Mouse (Mus musculus): ENCODE measurements around the gene Keap1.

DNA sequence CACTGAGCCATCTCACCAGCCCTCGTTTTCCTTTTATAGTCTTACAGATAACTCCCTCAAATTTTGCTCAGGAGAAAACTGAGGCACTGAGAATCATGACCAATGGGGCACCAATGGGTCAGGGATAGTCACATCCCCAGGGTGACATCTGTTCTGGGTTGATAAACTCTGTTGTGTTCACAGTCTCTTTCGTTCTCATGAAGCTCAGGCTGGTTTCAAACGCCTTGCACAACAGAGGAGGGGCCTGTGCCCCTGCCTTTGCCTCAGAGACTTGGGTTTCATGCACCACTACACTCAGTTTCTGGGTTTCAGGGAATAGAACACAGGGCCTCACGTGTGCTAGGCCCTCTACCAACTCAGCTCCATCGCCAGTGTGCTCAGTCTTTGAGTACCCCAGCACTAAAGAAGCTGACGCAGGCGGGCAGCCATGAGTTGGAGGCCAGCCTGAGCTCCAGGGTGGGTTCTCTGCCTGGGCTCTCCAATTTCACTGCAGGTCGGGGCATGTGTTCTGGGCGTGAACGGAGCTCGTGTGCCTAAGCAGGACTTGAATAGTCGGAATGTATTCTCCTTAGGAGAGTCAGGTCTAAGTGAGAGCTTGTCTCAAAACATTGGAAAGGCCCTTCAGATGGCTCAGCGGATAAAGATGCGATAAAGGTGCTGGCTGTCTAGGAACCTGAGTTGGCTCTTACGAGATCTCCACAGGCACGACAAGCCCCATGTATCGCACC is 25.3 kb upstream of the Keap1 start:
- TF ChIP-seq CTCF (conservative IDR thresholded peaks at IDR 0.05; ENCODE audit: insufficient read depth, insufficient read length, low read depth, low read length) (no peak), POLR2A (IDR thresholded peaks at IDR 0.05; ENCODE audit: low read depth, low read length) (no peak)
